21 mouse cellular contexts compared by ENCODE assay signal in genomic region chr1:165943270-165943669, GRCm38 (mm10). TPM values are rescaled to one million over a fixed set of nuclear protein-coding genes. Genes with fewer than 3 reads are reported as not detected.
DNase-seq lines count a peak whose midpoint lies in the region; ATAC-seq and TF ChIP-seq lines count a peak whose summit lies in the region.
"Had no signal": no experiment of that assay in that cellular context is flagged by ENCODE, and none has a peak within 500 bp of the region (broad histone marks: within the 10 kb centered on the region; RNA-seq: fewer than 3 reads in every experiment).

No protein-coding gene starts in this region.

- no peak overlapping the region for H3K27ac ChIP-seq in forebrain, postnatal 0 days (ENCODE audit: low read depth, low read length)
- no peak overlapping the region for H3K27ac ChIP-seq in forebrain, embryonic 16.5 days (ENCODE audit: low read length)
- H3K27ac ChIP-seq in heart, embryonic 14.5 days (replicated peaks in 1 of 2; ENCODE audit: control insufficient read depth in 1 of 2, insufficient read depth in 1 of 2, low read depth in 2 of 2, low read length in 2 of 2) = no peak overlapping the region
- H3K27ac ChIP-seq in heart, postnatal 0 days (ENCODE audit: low read depth) = peak overlapping the region; percentile 7; the same call in 1 of the 2 replicates
- H3K27ac ChIP-seq in heart, embryonic 11.5 days (ENCODE audit: low read depth, low read length) = no peak overlapping the region
- H3K27ac ChIP-seq: heart, adult 2 months; hindbrain, embryonic 15.5 days had no signal

- 69% methylated on average over 1 of the region's 1 CpGs for WGBS in forebrain, postnatal 0 days
- 84% methylated on average over 1 of the region's 1 CpGs for WGBS in forebrain, embryonic 16.5 days
- WGBS in heart, embryonic 14.5 days = 84% methylated on average over 1 of the region's 1 CpGs
- WGBS in heart, postnatal 0 days = 76% methylated on average over 1 of the region's 1 CpGs
- 91% methylated on average over 1 of the region's 1 CpGs for WGBS in heart, embryonic 11.5 days (ENCODE audit: insufficient replicate concordance)

- DNase-seq in forebrain, postnatal 0 days = peak; percentile 30
- no peak for DNase-seq in heart, adult 11 months
- DNase-seq in heart, postnatal 0 days (ENCODE audit: low spot score) = no peak
- peak; percentile 15 for DNase-seq in telencephalon, adult 2 months (ENCODE audit: low read depth, low spot score)
- DNase-seq: adrenal gland, adult 8-10 months; adrenal gland, postnatal 25 days; cerebellum, adult 18-20 months; cerebellum, adult 9-10 months; cerebellum, postnatal 14 days; gastrocnemius, postnatal 25 days; heart, adult 2 months; heart, postnatal 10 days; heart, postnatal 4 days; kidney, adult 2 months had no signal

- TF ChIP-seq EP300 in heart, postnatal 0 days (IDR thresholded peaks at IDR 0.05; ENCODE audit: low read depth) = no peak

- no peak overlapping the region for H3K4me2 ChIP-seq in forebrain, postnatal 0 days (ENCODE audit: low read depth)
- H3K4me2 ChIP-seq in forebrain, embryonic 16.5 days (ENCODE audit: low read length) = no peak overlapping the region
- H3K4me2 ChIP-seq in heart, embryonic 14.5 days (ENCODE audit: low read length) = peak overlapping the region; percentile 31; the same call in 1 of the 2 replicates
- H3K4me2 ChIP-seq in heart, postnatal 0 days (ENCODE audit: low read depth, low read length) = no peak overlapping the region
- H3K4me2 ChIP-seq in heart, embryonic 11.5 days = no peak overlapping the region
- H3K4me2 ChIP-seq: hindbrain, embryonic 15.5 days had no signal

- peak; percentile 54 for ATAC-seq in forebrain, postnatal 0 days
- no peak for ATAC-seq in forebrain, embryonic 16.5 days
- ATAC-seq in heart, embryonic 14.5 days (ENCODE audit: insufficient number of reproducible peaks, insufficient read depth, low FRiP score, low read depth) = no peak
- ATAC-seq in heart, postnatal 0 days (ENCODE audit: insufficient read depth, low read depth) = no peak
- no peak for ATAC-seq in heart, embryonic 11.5 days (replicated peaks; ENCODE audit: insufficient number of reproducible peaks, low FRiP score, low TSS enrichment)
- no peak for ATAC-seq in activated CD4-positive, CD25-positive, alpha-beta regulatory T cell, adult 4 months
- ATAC-seq: forebrain, embryonic 14.5 days; intestine, postnatal 0 days had no signal

- H3K4me1 ChIP-seq in forebrain, postnatal 0 days (ENCODE audit: insufficient read depth) = no peaks in the 10 kb centered on the region
- peaks cover 2% of the 10 kb centered on the region; the same call in 1 of the 2 replicates for H3K4me1 ChIP-seq in forebrain, embryonic 16.5 days (replicated peaks; ENCODE audit: control insufficient read depth, insufficient read depth, low read length)
- peaks cover 3 to 16% of the 10 kb centered on the region in 2 experiments for H3K4me1 ChIP-seq in heart, embryonic 14.5 days (ENCODE audit: control insufficient read depth in 2 of 2, insufficient read depth in 2 of 2, low read length in 2 of 2)
- peaks cover 14% of the 10 kb centered on the region for H3K4me1 ChIP-seq in heart, postnatal 0 days (ENCODE audit: control insufficient read depth, insufficient read depth)
- peaks cover 6% of the 10 kb centered on the region; the same call in 1 of the 2 replicates for H3K4me1 ChIP-seq in heart, embryonic 11.5 days (ENCODE audit: control insufficient read depth, insufficient read depth, low read length)
- H3K4me1 ChIP-seq: hindbrain, embryonic 15.5 days had no signal

- TF ChIP-seq CTCF in forebrain, postnatal 0 days (IDR thresholded peaks at IDR 0.05; ENCODE audit: low read depth) = no peak
- no peak for TF ChIP-seq CTCF in heart, postnatal 0 days (IDR thresholded peaks at IDR 0.05; ENCODE audit: low read depth)

- H3K27me3 ChIP-seq in forebrain, postnatal 0 days (ENCODE audit: insufficient read depth, low read length) = no peaks in the 10 kb centered on the region
- H3K27me3 ChIP-seq in forebrain, embryonic 16.5 days (replicated peaks; ENCODE audit: control insufficient read depth, insufficient read depth, low read length) = no peaks in the 10 kb centered on the region
- no peaks in the 10 kb centered on the region for H3K27me3 ChIP-seq in heart, embryonic 14.5 days (ENCODE audit: control insufficient read depth, insufficient read depth, low read length)
- H3K27me3 ChIP-seq in heart, postnatal 0 days (ENCODE audit: control insufficient read depth, insufficient read depth, low read length) = no peaks in the 10 kb centered on the region
- H3K27me3 ChIP-seq in heart, embryonic 11.5 days (ENCODE audit: control insufficient read depth, insufficient read depth, low read length) = no peaks in the 10 kb centered on the region
- H3K27me3 ChIP-seq: hindbrain, embryonic 15.5 days had no signal

- no peaks in the 10 kb centered on the region for H3K36me3 ChIP-seq in forebrain, postnatal 0 days (ENCODE audit: insufficient read depth)
- H3K36me3 ChIP-seq in forebrain, embryonic 16.5 days (ENCODE audit: control insufficient read depth, insufficient read depth) = no peaks in the 10 kb centered on the region
- H3K36me3 ChIP-seq in heart, embryonic 14.5 days (ENCODE audit: control insufficient read depth, insufficient read depth, low read length) = no peaks in the 10 kb centered on the region
- H3K36me3 ChIP-seq in heart, postnatal 0 days (replicated peaks; ENCODE audit: control insufficient read depth, insufficient read depth, low read length) = no peaks in the 10 kb centered on the region
- no peaks in the 10 kb centered on the region for H3K36me3 ChIP-seq in heart, embryonic 11.5 days (ENCODE audit: control insufficient read depth, insufficient read depth, low read length)
- H3K36me3 ChIP-seq: hindbrain, embryonic 15.5 days had no signal

- no peak overlapping the region for H3K9ac ChIP-seq in forebrain, postnatal 0 days
- no peak overlapping the region for H3K9ac ChIP-seq in forebrain, embryonic 16.5 days (replicated peaks; ENCODE audit: low read depth, low read length)
- no peak overlapping the region for H3K9ac ChIP-seq in heart, embryonic 14.5 days (ENCODE audit: low read length)
- no peak overlapping the region for H3K9ac ChIP-seq in heart, postnatal 0 days (replicated peaks; ENCODE audit: low read depth, low read length)
- H3K9ac ChIP-seq in heart, embryonic 11.5 days (ENCODE audit: low read depth, low read length) = no peak overlapping the region
- H3K9ac ChIP-seq: hindbrain, embryonic 15.5 days had no signal

- H3K9me3 ChIP-seq in forebrain, postnatal 0 days (ENCODE audit: low read length) = no peaks in the 10 kb centered on the region
- no peaks in the 10 kb centered on the region for H3K9me3 ChIP-seq in forebrain, embryonic 16.5 days (ENCODE audit: control insufficient read depth, low read length)
- H3K9me3 ChIP-seq in heart, embryonic 14.5 days (ENCODE audit: control insufficient read depth, low read length) = no peaks in the 10 kb centered on the region
- no peaks in the 10 kb centered on the region for H3K9me3 ChIP-seq in heart, postnatal 0 days (replicated peaks; ENCODE audit: control insufficient read depth, low read length)
- H3K9me3 ChIP-seq in heart, embryonic 11.5 days (replicated peaks; ENCODE audit: control insufficient read depth, low read length) = no peaks in the 10 kb centered on the region
- H3K9me3 ChIP-seq: hindbrain, embryonic 15.5 days had no signal

- H3K4me3 ChIP-seq in forebrain, postnatal 0 days (ENCODE audit: low read depth, low read length) = no peak overlapping the region
- no peak overlapping the region for H3K4me3 ChIP-seq in forebrain, embryonic 16.5 days (replicated peaks; ENCODE audit: low read length)
- no peak overlapping the region for H3K4me3 ChIP-seq in heart, embryonic 14.5 days (ENCODE audit: control insufficient read depth in 1 of 2, insufficient read depth in 1 of 2, low read depth in 1 of 2, low read length in 2 of 2)
- no peak overlapping the region for H3K4me3 ChIP-seq in heart, postnatal 0 days (ENCODE audit: low read depth, low read length)
- no peak overlapping the region for H3K4me3 ChIP-seq in heart, embryonic 11.5 days (ENCODE audit: low read depth, low read length)
- H3K4me3 ChIP-seq: heart, adult 2 months; hindbrain, embryonic 15.5 days had no signal

RNA-seq across cellular contexts. Expression of gene Pou2f1, which starts 59.2 kb away (rescaled TPM):
- 14.3 and 22.2 TPM in 2 replicates for total RNA-seq in forebrain, postnatal 0 days (2014; rRNA removed)
- 11.1 and 16.7 TPM in 2 replicates for polyA plus RNA-seq in forebrain, postnatal 0 days (2015; fragmentation: Nextera tagmentation; extraction: Ambion mirVana)
- 22.7 and 22.9 TPM in 2 replicates for polyA plus RNA-seq in forebrain, embryonic 16.5 days (2015; fragmentation: Nextera tagmentation; extraction: Ambion mirVana)
- polyA plus RNA-seq in heart, embryonic 14.5 days (2014; fragmentation: Nextera tagmentation; extraction: Ambion mirVana) = 10.6 and 12.1 TPM in 2 replicates
- 15.3 and 27.0 TPM in 2 replicates for total RNA-seq in heart, postnatal 0 days (2014; rRNA removed; ENCODE audit: low replicate concordance)
- polyA plus RNA-seq in heart, postnatal 0 days (2015; fragmentation: Nextera tagmentation; extraction: Ambion mirVana) = 5.2 and 5.7 TPM in 2 replicates
- 16.7 and 17.3 TPM in 2 replicates for polyA plus RNA-seq in heart, embryonic 11.5 days (2014; fragmentation: Nextera tagmentation; extraction: Ambion mirVana)
- 10 to 100 TPM; 34.8 to 36.9 TPM for polyA plus RNA-seq in activated CD4-positive, CD25-positive, alpha-beta regulatory T cell, adult 4 months (2017; shearing (Covaris generic))

Comparison
In these comparisons a context has a peak if more than half of its experiments do, and no peak if none do; other contexts are left out.
1. DNase-seq: peak in forebrain, postnatal 0 days (single experiment) and telencephalon, adult 2 months (single experiment); none in heart, adult 11 months (single experiment) and heart, postnatal 0 days (single experiment).